Mouse (Mus musculus) E14TG2a.4 (cell line): ENCODE measurements around the gene Cyp2d9.
"Not testable (repeated sequence)": the region's sequence is repeated elsewhere in the genome, so short reads cannot be mapped to it uniquely, and the experiment has no call there.

Experiments
- CTCF ChIP-seq: conservative IDR thresholded peaks from 2 replicates; pipeline ENCODE4 v1.5.1; 2014; ENCODE audit warnings: low read length
- NANOG ChIP-seq: IDR thresholded peaks from 2 replicates; pipeline ENCODE4 v1.6.1; 2014; ENCODE audit warnings: borderline replicate concordance, low read length, mixed read lengths

- TF ChIP-seq CTCF, NANOG: not testable (repeated sequence)
These were observed 26.0 kb downstream of the Cyp2d9 start for GRCm38 (mm10) chr15:82459266-82459665.
